Mouse (Mus musculus) cerebellum, adult 2 months (tissue): ENCODE data around the gene Dbt.

Source experiments
- CTCF ChIP-seq: fragments of 200-500 bp; IDR thresholded peaks from 2 replicates; pipeline ENCODE4 v1.5.1; 2011; ENCODE audit warnings: low read depth, mild to moderate bottlenecking, control low read depth, low read length, moderate library complexity, borderline replicate concordance; ENCODE audit not compliant: insufficient read depth
- POLR2A ChIP-seq: fragments of 200-500 bp; IDR thresholded peaks from 2 replicates; pipeline ENCODE4 v1.6.1; 2011; ENCODE audit warnings: low read length, control low read depth, borderline replicate concordance; ENCODE audit not compliant: insufficient read depth

DNA sequence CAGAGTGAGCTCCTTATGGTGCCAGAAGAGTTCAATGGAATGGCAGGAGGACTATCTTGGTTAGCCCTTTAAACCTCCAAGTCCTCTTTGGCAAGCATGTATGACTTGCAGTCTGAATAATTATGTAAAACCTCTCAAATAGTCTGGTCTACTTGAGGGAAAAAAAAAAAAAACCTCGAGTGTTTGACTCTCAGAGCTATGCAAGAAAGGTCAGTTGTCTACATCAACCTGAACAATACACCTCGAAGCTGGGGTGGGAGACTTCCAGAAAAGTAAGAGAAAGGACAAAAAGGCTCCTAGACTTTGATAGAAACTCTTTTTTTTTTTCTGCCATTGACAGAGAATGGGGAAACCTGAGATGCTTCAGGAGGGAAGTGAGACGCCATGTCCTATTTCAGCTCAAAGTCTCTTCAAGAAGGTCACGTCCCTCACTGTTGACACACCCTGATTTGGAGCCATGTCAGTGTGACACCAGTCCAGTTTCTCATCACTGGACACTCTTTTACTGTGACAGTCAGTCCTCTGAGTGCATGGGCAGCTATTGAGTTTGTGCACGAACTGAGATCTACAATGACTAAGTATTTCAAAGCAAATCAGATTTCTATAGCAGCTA, 36.1 kb upstream of the Dbt start:
- TF ChIP-seq CTCF (no peak), POLR2A (no peak)
